31 mouse cellular contexts compared by ENCODE assay signal in genomic region chr7:71312375-71312774, GRCm38 (mm10). TPM values are rescaled to one million over a fixed set of nuclear protein-coding genes. Genes with fewer than 3 reads are reported as not detected.
DNase-seq lines count a peak whose midpoint lies in the region; ATAC-seq and TF ChIP-seq lines count a peak whose summit lies in the region.
"Had no signal": no experiment of that assay in that cellular context is flagged by ENCODE, and none has a peak within 500 bp of the region (broad histone marks: within the 10 kb centered on the region; RNA-seq: fewer than 3 reads in every experiment).

No protein-coding gene starts in this region.

- peak overlapping the region; percentile 60 for H3K27ac ChIP-seq in heart, adult 2 months
- H3K27ac ChIP-seq in kidney, adult 2 months (ENCODE audit: insufficient read depth, low read depth, low read length): peak overlapping the region; percentile 9; the same call in 1 of the 2 replicates
- H3K27ac ChIP-seq in liver, embryonic 16.5 days (ENCODE audit: low read length): no peak overlapping the region
- no peak overlapping the region for H3K27ac ChIP-seq in liver, embryonic 11.5 days (ENCODE audit: low read depth, low read length)
- H3K27ac ChIP-seq: embryonic facial prominence, embryonic 13.5 days; forebrain, embryonic 12.5 days; hindbrain, embryonic 15.5 days; liver, embryonic 14.5 days had no signal

- no peak overlapping the region for H3K4me3 ChIP-seq in heart, adult 2 months
- H3K4me3 ChIP-seq in kidney, adult 2 months (ENCODE audit: insufficient read depth, low read depth, low read length): no peak overlapping the region
- no peak overlapping the region for H3K4me3 ChIP-seq in liver, embryonic 16.5 days (ENCODE audit: low read depth, low read length)
- H3K4me3 ChIP-seq in liver, embryonic 11.5 days (ENCODE audit: low read depth, low read length): no peak overlapping the region
- H3K4me3 ChIP-seq: embryonic facial prominence, embryonic 13.5 days; erythroblast, embryonic 14.5 days; forebrain, embryonic 12.5 days; hindbrain, embryonic 15.5 days had no signal

- WGBS in heart, adult 2 months: 58% methylated on average over 3 of the region's 3 CpGs
- WGBS in kidney, adult 2 months: 74% methylated on average over 3 of the region's 3 CpGs
- 54% methylated on average over 3 of the region's 3 CpGs for WGBS in liver, embryonic 16.5 days (ENCODE audit: insufficient replicate concordance)
- WGBS in liver, embryonic 11.5 days: 61% methylated on average over 3 of the region's 3 CpGs

- DNase-seq in heart, adult 2 months: no peak
- DNase-seq in heart, postnatal 36 days: no peak
- no peak for DNase-seq in kidney, adult 2 months
- no peak for DNase-seq in kidney, adult 18-20 months
- no peak for DNase-seq in liver, embryonic 11.5 days (ENCODE audit: low spot score)
- peak; percentile 38 for DNase-seq in lung, postnatal 10 days
- no peak for DNase-seq in lung, postnatal 14 days
- DNase-seq: adrenal gland, postnatal 14 days; cerebellum, adult 8-10 months; cerebellum, postnatal 36 days; embryo, embryonic 11 days; layer of hippocampus, postnatal 36 days; midbrain, embryonic 14.5 days had no signal

- intact Hi-C loops in heart, adult 2 months (cut with DNase I): loop anchor here (5.0 to 10.0 kb wide), 4 partner anchors 60 to 270 kb away; no protein-coding TSS in a partner anchor
- intact Hi-C loops in heart, postnatal 36 days (cut with DNase I): loop anchor here (5.0 to 10.0 kb wide), 4 partner anchors 80 to 552 kb away; no protein-coding TSS in a partner anchor

- no peaks in the 10 kb centered on the region for H3K27me3 ChIP-seq in heart, adult 2 months (ENCODE audit: control insufficient read depth, insufficient read depth, low read length)
- no peaks in the 10 kb centered on the region for H3K27me3 ChIP-seq in kidney, adult 2 months (replicated peaks; ENCODE audit: control insufficient read depth, insufficient read depth, low read length)
- no peaks in the 10 kb centered on the region for H3K27me3 ChIP-seq in liver, embryonic 16.5 days (ENCODE audit: control insufficient read depth, insufficient read depth, low read depth, low read length)
- no peaks in the 10 kb centered on the region for H3K27me3 ChIP-seq in liver, embryonic 11.5 days (replicated peaks; ENCODE audit: control insufficient read depth, insufficient read depth, low read length)
- H3K27me3 ChIP-seq: forebrain, embryonic 12.5 days; hindbrain, embryonic 15.5 days had no signal

- H3K79me2 ChIP-seq in heart, adult 2 months (replicated peaks; ENCODE audit: control insufficient read depth, insufficient read depth, low read length): no peaks in the 10 kb centered on the region

- H3K9ac ChIP-seq in heart, adult 2 months (ENCODE audit: low read depth, low read length): 0 out of 2 replicates have a peak overlapping the region, but pooled peaks have one; percentile 16
- H3K9ac ChIP-seq in liver, embryonic 16.5 days (ENCODE audit: low read depth, low read length): no peak overlapping the region
- no peak overlapping the region for H3K9ac ChIP-seq in liver, embryonic 11.5 days (ENCODE audit: low read depth, low read length)
- H3K9ac ChIP-seq: embryonic facial prominence, embryonic 13.5 days; forebrain, embryonic 12.5 days; hindbrain, embryonic 15.5 days; liver, embryonic 14.5 days had no signal

- peaks cover 5% of the 10 kb centered on the region for H3K4me1 ChIP-seq in heart, adult 2 months (ENCODE audit: control insufficient read depth, insufficient read depth, low read length)
- no peaks in the 10 kb centered on the region for H3K4me1 ChIP-seq in kidney, adult 2 months (ENCODE audit: control insufficient read depth, insufficient read depth, low read length)
- no peaks in the 10 kb centered on the region for H3K4me1 ChIP-seq in liver, embryonic 16.5 days (ENCODE audit: control insufficient read depth, low read depth, low read length)
- H3K4me1 ChIP-seq in liver, embryonic 11.5 days (replicated peaks; ENCODE audit: control insufficient read depth, insufficient read depth, low read length): no peaks in the 10 kb centered on the region
- H3K4me1 ChIP-seq: embryonic facial prominence, embryonic 13.5 days had no signal

- TF ChIP-seq POLR2A in heart, adult 2 months (IDR thresholded peaks at IDR 0.05; ENCODE audit: insufficient read depth, low read depth, low read length): no peak
- no peak for TF ChIP-seq POLR2A in kidney, adult 2 months (IDR thresholded peaks at IDR 0.05; ENCODE audit: low read depth, low read length)

- H3K4me2 ChIP-seq in liver, embryonic 16.5 days (ENCODE audit: low read depth, low read length): no peak overlapping the region
- no peak overlapping the region for H3K4me2 ChIP-seq in liver, embryonic 11.5 days
- H3K4me2 ChIP-seq: embryonic facial prominence, embryonic 13.5 days; forebrain, embryonic 12.5 days; hindbrain, embryonic 15.5 days had no signal

- TF ChIP-seq CTCF in heart, adult 2 months (IDR thresholded peaks at IDR 0.05): no peak
- TF ChIP-seq CTCF in kidney, adult 2 months (conservative IDR thresholded peaks at IDR 0.05; ENCODE audit: insufficient read depth, insufficient read length, low read depth, low read length): no peak

- peaks cover 4% of the 10 kb centered on the region for H3K36me3 ChIP-seq in heart, adult 2 months (ENCODE audit: control insufficient read depth, insufficient read depth, low read length)
- H3K36me3 ChIP-seq in kidney, adult 2 months (ENCODE audit: control insufficient read depth, insufficient read depth, low read length): no peaks in the 10 kb centered on the region
- H3K36me3 ChIP-seq in liver, embryonic 16.5 days (ENCODE audit: control insufficient read depth, insufficient read depth): no peaks in the 10 kb centered on the region
- H3K36me3 ChIP-seq in liver, embryonic 11.5 days (ENCODE audit: control insufficient read depth, insufficient read depth, low read length): no peaks in the 10 kb centered on the region
- H3K36me3 ChIP-seq: embryonic facial prominence, embryonic 13.5 days; forebrain, embryonic 12.5 days; hindbrain, embryonic 15.5 days had no signal

- TF ChIP-seq EP300 in heart, adult 2 months (IDR thresholded peaks at IDR 0.05; ENCODE audit: insufficient read depth, low read depth, low read length): no peak

- peak; percentile 11; the same call in 1 of the 2 replicates for ATAC-seq in liver, embryonic 16.5 days (ENCODE audit: low read depth)
- ATAC-seq in liver, embryonic 11.5 days (replicated peaks; ENCODE audit: low FRiP score): no peak
- ATAC-seq: CD4-positive, CD25-positive, alpha-beta regulatory T cell, adult 4 months had no signal

- no peaks in the 10 kb centered on the region for H3K9me3 ChIP-seq in liver, embryonic 16.5 days (replicated peaks; ENCODE audit: control insufficient read depth, low read length)
- H3K9me3 ChIP-seq in liver, embryonic 11.5 days (ENCODE audit: control insufficient read depth, low read length): no peaks in the 10 kb centered on the region
- H3K9me3 ChIP-seq: embryonic facial prominence, embryonic 13.5 days; forebrain, embryonic 12.5 days; hindbrain, embryonic 15.5 days had no signal

RNA-seq across cellular contexts. Expression of gene Gm10295, which starts 38.9 kb away (rescaled TPM):
- total RNA-seq in heart, adult 2 months (2021): not detected
- polyA plus RNA-seq in heart, adult 2 months (2012; rRNA removed): not detected in 2 replicates
- total RNA-seq in heart, postnatal 36 days (2021): not detected
- polyA plus RNA-seq in kidney, adult 2 months (2012; rRNA removed): not detected in 2 replicates
- not detected in 2 replicates for polyA plus RNA-seq in liver, embryonic 16.5 days (2015; fragmentation: Nextera tagmentation; extraction: Ambion mirVana)
- polyA plus RNA-seq in liver, embryonic 11.5 days (2014; fragmentation: Nextera tagmentation; extraction: Ambion mirVana): not detected in 2 replicates
- total RNA-seq: adrenal gland, postnatal 14 days; gastrocnemius, adult 18-20 months; hematopoietic stem cell, adult 5-6 weeks; layer of hippocampus, adult 8-10 months; layer of hippocampus, postnatal 36 days; left cerebral cortex, postnatal 10 days; megakaryocyte, adult 5-6 weeks had no signal
- polyA plus RNA-seq: CD4-positive, CD25-positive, alpha-beta regulatory T cell, adult 4 months; embryonic facial prominence, embryonic 13.5 days; erythroblast, embryonic 14.5 days; forebrain, embryonic 12.5 days; gonadal fat pad, adult 2 months; hindbrain, embryonic 15.5 days; intestine, embryonic 14.5 days; limb, embryonic 11.5 days; liver, embryonic 14.5 days; midbrain, embryonic 14.5 days; neural tube, embryonic 11.5 days; small intestine, adult 2 months; thymus, postnatal 0 days had no signal

Comparison
In these comparisons a context has a peak if more than half of its experiments do, and no peak if none do; other contexts are left out.
1. H3K27ac ChIP-seq: peak in heart, adult 2 months (single experiment) and kidney, adult 2 months (single experiment); none in liver, embryonic 16.5 days (single experiment) and liver, embryonic 11.5 days (single experiment).